Mouse (Mus musculus) frontal cortex, postnatal 14 days (tissue): ENCODE data around the gene Secisbp2l.

Experiments
- DNase-seq, 2 experiments: peaks; one replicate each; pipeline ENCODE4 v3.0.0; 2022; ENCODE audit warnings: low spot score in 2 of 2

Secisbp2l gene

GRCm38 (mm10) chr2:125706510-125706921, 76.2 kb downstream of the Secisbp2l start:
- DNase-seq = no peak

- no peak for DNase-seq
Measured at GRCm38 (mm10) chr2:125704907-125705631, 77.6 kb downstream of the Secisbp2l start.

GRCm38 (mm10) chr2:125702851-125703250, 79.8 kb downstream of the Secisbp2l start:
- no peak for DNase-seq

- DNase-seq = no peak
Measured at GRCm38 (mm10) chr2:125701606-125702005, 81.1 kb downstream of the Secisbp2l start.

GRCm38 (mm10) chr2:125696219-125696618, 86.5 kb downstream of the Secisbp2l start:
- DNase-seq = no peak

GRCm38 (mm10) chr2:125694798-125695197, 87.9 kb downstream of the Secisbp2l start:
- DNase-seq = no peak

- DNase-seq = no peak
Measured at GRCm38 (mm10) chr2:125692010-125692409, 90.7 kb downstream of the Secisbp2l start.
